Mouse (Mus musculus) olfactory bulb, adult 2 months (tissue): ENCODE data around the gene Sorbs1. TPM values are rescaled to one million over a fixed set of nuclear protein-coding genes. Genes with fewer than 3 reads are reported as not detected.

Experiments
- H3K27ac ChIP-seq: fragments of 200-500 bp; 2 replicates; pipeline ENCODE4 v1.5.1; 2012; ENCODE audit warnings: low read depth, low read length; ENCODE audit not compliant: insufficient read depth
- H3K4me1 ChIP-seq: fragments of 200-500 bp; 2 replicates; pipeline ENCODE4 v1.6.1; 2012; ENCODE audit warnings: low read length; ENCODE audit not compliant: control insufficient read depth, insufficient read depth
- H3K4me3 ChIP-seq: fragments of 200-500 bp; 2 replicates; pipeline ENCODE4 v1.5.1; 2012; ENCODE audit warnings: mild to moderate bottlenecking, low read depth, low read length, moderate library complexity; ENCODE audit not compliant: insufficient read depth
- CTCF ChIP-seq: fragments of 200-500 bp; IDR thresholded peaks from 2 replicates; pipeline ENCODE4 v1.5.1; 2012; ENCODE audit warnings: low read depth, mild to moderate bottlenecking, low read length, moderate library complexity; ENCODE audit not compliant: insufficient read depth
- POLR2A ChIP-seq: fragments of 200-500 bp; IDR thresholded peaks from 2 replicates; pipeline ENCODE4 v1.6.1; 2012; ENCODE audit warnings: mild to moderate bottlenecking, low read depth, low read length, moderate library complexity; ENCODE audit not compliant: insufficient read depth
- WGBS: fragments of 180-500 bp; shearing (Covaris S2); methylation state at CpG from one replicate; pipeline ENCODE4 v1.1.7; 2018; 5-methylcytosine and 5-hydroxymethylcytosine counted together
- polyA plus RNA-seq: library from polyadenylated mRNA; stranded (reverse); fragments of >200 nt; gene quantifications from 2 replicates; pipeline ENCODE4 v1.2.4, GENCODE M21; 2012; ENCODE audit warnings: low replicate concordance; ENCODE audit not compliant: missing spikeins, insufficient read depth, insufficient read length

The Sorbs1 gene
- polyA plus RNA-seq, 1 experiment, result not detected

DNA sequence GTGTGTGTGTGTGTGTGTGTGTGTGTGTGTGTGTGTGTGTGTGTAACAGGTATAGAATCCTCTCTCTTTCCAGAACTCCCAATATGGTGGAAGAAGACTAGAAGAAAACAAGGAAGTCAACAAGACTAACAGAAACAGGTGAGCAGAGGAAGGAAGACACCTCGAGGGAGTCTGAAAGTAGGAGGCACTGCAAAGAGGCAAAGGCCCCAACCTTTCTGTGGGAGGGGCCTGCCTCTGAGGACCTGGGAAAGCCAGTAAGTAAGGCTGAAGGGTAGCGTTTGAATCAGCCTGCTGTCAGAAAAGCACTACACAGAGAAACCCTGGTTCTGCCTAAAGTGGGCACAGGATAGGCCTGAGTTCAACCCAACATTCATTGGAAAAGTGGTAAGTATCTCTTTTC is 4.7 kb downstream of the Sorbs1 start:
- H3K27ac ChIP-seq, result no peak overlapping the region
- TF ChIP-seq POLR2A (no peak), CTCF (no peak)
- peaks cover 22% of the 10 kb centered on the region for H3K4me1 ChIP-seq
- WGBS, result 58% methylated on average over 2 of the region's 2 CpGs
- no peak overlapping the region for H3K4me3 ChIP-seq

DNA sequence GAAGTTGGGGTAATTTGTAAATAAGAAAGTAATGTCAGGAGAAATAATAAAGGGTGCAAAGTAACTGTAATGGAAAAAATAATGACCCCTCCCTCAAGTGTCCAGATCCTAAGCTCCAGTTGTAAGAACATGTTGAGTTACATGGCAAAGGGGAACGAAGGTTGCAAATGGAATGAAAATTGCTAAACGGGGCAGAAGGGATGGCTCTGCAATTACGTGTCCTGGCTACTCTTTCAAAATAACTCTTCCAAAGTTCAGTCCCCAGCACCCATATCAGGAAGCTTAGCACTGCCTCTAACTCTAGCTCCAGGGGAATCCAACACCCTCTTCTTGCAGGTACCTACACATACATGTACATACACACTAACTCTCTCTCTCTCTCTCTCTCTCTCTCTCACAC is 6.6 kb downstream of the Sorbs1 start:
- no peak overlapping the region for H3K27ac ChIP-seq
- peaks cover 23% of the 10 kb centered on the region for H3K4me1 ChIP-seq
- 76% methylated on average over 3 of the region's 3 CpGs for WGBS
- no peak for TF ChIP-seq CTCF
- no peak for TF ChIP-seq POLR2A
- no peak overlapping the region for H3K4me3 ChIP-seq

DNA sequence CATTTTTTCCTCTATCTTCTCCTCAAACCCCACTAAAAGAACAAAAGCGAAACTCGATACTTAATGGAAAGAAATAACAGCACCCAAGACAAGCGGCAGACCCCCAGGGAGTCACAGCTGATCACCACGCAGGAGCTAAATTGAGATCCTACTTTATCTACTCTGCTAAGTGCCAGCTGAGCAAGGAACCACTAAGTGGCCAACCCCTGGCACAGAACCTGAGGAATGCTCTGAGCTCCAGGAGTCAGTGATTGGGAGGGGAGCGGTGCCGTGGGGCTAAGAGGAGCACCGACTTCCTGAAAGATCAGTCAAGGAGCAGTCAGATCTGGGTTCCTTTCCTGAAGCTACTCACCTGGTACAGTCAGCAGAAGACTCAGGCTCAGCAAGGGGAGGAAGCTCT is 9.2 kb downstream of the Sorbs1 start:
- 65% methylated on average over 7 of the region's 7 CpGs for WGBS
- TF ChIP-seq CTCF, result no peak
- TF ChIP-seq POLR2A, result no peak
- Histone ChIP-seq H3K4me3 (no peak overlapping the region), H3K27ac (no peak overlapping the region), H3K4me1 (peaks cover 13% of the 10 kb centered on the region)

DNA sequence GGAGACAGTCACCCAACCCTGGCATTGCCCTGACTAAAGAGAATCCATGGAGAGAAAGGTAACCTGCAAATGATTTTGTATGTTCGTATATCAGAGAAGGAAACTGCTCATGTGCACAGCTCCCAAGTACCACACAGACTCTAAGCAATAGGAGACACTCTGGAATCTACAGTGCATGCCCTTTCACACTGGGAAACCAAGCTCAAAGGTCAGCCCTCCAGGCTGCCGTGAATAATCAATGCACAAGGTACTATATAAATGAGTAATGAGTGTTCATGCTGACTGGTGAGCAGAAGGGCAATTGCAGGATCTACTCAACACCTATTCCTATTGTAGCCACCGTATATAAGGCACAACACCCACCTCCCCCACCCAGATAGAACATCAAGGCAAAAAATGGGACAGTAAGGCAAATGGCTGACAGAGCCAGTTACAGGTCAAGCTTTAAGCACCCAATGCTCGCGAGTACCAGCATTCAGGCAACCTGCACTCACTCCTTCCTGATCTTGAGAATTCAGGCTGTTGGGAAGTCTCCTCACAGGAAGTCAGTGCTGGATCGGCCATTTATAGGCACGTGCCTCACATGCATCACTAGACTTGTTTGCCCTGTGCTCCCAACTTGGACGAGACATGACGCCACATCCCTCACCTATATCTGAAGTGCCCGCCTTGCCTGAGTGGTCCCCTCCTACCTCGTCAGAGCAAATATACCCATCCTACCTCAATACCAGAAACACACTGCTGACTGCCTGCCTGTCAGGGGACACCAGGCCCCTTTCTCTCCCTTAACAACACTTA is 13.4 kb downstream of the Sorbs1 start:
- H3K27ac ChIP-seq, result peak overlapping the region; percentile 30
- TF ChIP-seq CTCF (no peak), POLR2A (no peak)

DNA sequence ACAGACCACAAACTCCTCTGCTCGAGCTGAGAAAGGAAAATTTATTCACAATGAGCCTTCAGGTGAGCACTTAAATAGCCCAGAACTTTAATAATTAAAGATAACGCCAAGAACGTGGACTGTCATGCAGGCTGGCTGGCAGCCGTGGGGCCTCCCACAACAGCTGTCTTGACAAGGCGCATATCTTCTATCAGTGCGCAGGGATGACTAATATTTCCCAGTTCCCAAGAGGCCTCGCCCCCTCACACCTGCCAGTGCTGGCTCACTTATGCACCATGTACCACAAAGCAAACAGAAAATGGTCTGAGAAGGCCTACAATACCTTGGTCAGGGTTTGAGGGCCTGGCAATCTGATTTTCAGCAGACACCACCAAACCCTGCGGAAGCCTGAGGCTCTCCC is 14.4 kb downstream of the Sorbs1 start:
- WGBS, result 54% methylated on average over 8 of the region's 8 CpGs
- H3K27ac ChIP-seq, result peak overlapping the region; percentile 30; the same call in 1 of the 2 replicates
- H3K4me3 ChIP-seq, result no peak overlapping the region
- peaks cover 35% of the 10 kb centered on the region for H3K4me1 ChIP-seq
- TF ChIP-seq CTCF, result no peak

More for the DNA sequence above, 13.4 kb downstream of the Sorbs1 start:
- H3K4me1 ChIP-seq, result peaks cover 38% of the 10 kb centered on the region
- H3K4me3 ChIP-seq, result no peak overlapping the region
- WGBS, result 86% methylated on average over 11 of the region's 11 CpGs

DNA sequence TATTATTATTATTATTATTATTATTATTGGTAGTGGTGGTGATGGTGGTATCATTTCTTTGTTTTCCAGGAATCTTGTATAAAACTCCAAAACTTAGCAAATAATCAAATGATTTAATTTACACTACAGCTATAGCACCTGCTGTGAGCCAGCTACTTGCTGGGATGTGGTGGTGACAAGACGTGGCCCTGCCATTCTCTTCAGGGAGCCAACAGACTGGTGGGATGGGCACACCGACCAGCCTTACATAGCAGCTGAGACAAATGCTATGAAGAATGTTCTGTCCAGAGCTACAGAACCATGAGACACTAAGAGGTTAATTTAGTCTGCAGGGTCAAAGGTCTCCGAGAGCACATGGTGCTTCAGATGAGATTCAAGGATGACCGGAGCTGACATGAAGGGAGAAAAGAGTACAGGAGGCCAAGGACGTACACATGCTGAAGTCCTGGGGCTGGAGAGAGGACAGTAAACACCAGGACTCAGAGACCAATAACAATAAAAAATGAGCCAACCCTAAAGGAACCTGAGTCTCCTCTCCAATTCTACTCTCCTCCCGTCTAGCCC is 15.3 kb downstream of the Sorbs1 start:
- Histone ChIP-seq H3K27ac (no peak overlapping the region), H3K4me3 (no peak overlapping the region), H3K4me1 (peaks cover 36% of the 10 kb centered on the region)
- no peak for TF ChIP-seq CTCF
- no peak for TF ChIP-seq POLR2A
- WGBS, result 84% methylated on average over 6 of the region's 6 CpGs

DNA sequence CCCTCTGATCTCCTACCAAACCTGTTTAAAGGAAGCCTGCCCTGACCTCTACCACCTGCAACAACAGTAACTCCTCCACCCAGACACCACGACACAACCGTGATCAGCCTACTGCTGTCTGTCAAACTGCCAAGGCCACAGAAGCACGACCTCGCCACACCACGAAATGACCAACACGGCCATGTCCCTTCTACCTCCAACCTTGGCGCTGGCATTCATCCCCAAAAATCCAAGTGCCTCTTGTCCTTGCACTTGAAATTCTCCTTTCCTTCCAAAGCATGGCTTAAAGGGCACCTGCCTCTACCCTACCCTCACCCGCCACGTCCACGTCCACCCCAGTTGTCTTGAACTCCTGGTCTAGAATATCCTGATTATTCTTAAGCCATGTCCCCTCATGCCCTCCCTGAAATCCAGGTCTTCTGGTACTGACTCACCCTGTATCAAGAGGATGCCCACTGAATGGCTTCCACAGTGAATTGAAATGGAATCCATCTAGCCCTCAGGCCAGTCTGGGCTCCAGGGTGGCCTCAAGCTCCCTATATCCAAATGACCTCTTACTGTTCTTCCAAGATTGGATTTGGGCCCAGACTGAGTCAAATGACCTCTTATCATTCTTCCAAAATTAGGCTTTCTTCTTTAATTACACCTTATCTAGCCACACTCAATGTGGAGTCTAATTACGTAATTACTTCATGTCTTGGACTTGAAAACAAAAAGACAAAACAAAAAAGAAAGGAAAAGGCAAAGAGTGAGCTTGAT is 16.9 kb downstream of the Sorbs1 start:
- Histone ChIP-seq H3K4me1 (peaks cover 43% of the 10 kb centered on the region), H3K4me3 (no peak overlapping the region), H3K27ac (no peak overlapping the region)
- TF ChIP-seq CTCF, result no peak
- no peak for TF ChIP-seq POLR2A
- 93% methylated on average over 11 of the region's 11 CpGs for whole genome bisulfite sequencing

DNA sequence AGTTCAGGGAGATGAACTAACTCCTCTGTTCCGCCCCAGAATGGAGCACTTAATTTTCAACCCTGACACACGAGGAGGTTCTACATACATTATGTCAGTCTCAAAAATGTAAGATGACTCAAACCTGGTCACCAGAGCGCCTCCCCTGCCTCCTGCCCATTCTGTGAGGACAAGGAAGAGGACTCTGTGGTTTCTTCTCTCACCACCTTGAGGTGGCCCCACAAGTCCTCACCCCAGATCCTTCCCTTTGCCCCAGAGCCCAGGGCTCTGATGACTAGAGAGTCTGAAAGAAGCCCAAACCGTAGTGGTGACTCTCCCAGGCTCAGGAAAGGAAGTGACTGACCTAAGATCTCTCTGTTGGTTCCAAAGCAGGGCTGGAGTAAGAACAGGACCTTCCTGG is 17.5 kb downstream of the Sorbs1 start:
- WGBS, result 88% methylated on average over 4 of the region's 4 CpGs

DNA sequence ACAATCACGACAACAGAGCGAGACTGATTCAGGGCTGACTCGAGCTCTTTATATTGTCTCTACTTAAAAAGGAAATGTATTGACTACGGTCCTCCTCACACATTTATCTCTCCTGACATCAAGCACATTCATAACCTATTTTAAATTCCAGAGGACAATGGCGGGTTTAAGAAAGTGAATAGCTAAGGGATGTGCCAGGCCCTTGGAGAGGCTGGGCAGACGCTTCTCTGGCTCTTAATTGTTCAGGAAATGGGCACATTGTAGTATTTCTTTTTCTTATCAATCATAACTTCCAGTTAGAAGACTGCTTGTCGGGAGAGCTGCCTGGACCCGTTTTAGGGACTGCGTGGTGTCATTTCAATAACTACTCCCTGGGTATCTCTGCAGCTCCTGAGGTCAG is 20.7 kb downstream of the Sorbs1 start:
- H3K27ac ChIP-seq, result no peak overlapping the region
- no peak overlapping the region for H3K4me3 ChIP-seq
- 72% methylated on average over 9 of the region's 9 CpGs for WGBS
- TF ChIP-seq POLR2A, result no peak
- TF ChIP-seq CTCF, result no peak
- peaks cover 49% of the 10 kb centered on the region for H3K4me1 ChIP-seq

More for the DNA sequence above, 17.5 kb downstream of the Sorbs1 start:
- Histone ChIP-seq H3K4me1 (peaks cover 43% of the 10 kb centered on the region), H3K27ac (no peak overlapping the region), H3K4me3 (no peak overlapping the region)
- TF ChIP-seq POLR2A (no peak), CTCF (no peak)
